Mouse (Mus musculus): Measurements from ENCODE around the gene Klhl5. TPM values are rescaled to one million over a fixed set of nuclear protein-coding genes. Genes with fewer than 3 reads are reported as not detected.
"Not testable (repeated sequence)": the region's sequence is repeated elsewhere in the genome, so short reads cannot be mapped to it uniquely, and the experiment has no call there.

Gene Klhl5
- total RNA-seq, 2 experiments from 2014 or later: 20.1 to 21.1 TPM

DNA sequence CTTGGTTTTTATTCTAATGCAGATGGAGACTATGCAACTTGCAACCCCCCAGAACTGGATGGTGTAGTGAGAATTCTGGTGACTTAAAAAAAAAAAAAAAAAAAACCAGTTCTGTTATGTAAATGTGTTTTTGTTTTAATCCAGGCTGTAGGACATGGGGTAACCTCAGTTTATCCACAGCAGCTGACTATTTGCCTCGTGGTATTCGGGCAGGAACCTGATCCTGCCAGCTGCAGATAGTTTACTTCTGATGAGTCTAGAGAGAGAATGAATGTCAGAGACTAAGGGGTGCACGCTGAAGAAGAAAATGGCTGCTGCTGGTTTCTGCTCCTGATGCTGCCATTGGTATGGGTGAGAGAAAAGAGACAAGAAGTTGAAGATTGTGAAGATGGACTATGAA is 11.3 kb upstream of the Klhl5 start:
- DNase-seq (ENCODE audit: low spot score in 2 of 2): no peak

DNA sequence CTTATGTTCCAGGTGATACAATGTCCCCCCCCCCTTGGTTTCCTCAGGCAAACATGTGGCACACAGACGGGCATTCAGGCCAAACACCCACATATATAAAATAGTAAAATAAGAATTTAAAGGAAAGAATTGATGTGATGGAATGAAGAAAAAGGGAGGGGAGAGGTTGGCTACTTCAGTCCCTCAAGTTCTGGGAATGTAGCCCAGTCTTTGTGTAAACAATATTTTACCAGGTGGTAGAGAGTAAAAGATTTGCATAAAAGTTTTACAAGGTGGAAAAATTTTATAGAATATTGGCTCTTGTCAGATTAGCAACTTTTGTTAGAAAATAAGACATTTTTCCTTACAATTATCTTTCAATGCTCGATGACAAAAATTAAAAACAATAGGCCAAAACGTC is 10.5 kb upstream of the Klhl5 start:
- no peak for DNase-seq (ENCODE audit: low spot score in 2 of 2)

DNA sequence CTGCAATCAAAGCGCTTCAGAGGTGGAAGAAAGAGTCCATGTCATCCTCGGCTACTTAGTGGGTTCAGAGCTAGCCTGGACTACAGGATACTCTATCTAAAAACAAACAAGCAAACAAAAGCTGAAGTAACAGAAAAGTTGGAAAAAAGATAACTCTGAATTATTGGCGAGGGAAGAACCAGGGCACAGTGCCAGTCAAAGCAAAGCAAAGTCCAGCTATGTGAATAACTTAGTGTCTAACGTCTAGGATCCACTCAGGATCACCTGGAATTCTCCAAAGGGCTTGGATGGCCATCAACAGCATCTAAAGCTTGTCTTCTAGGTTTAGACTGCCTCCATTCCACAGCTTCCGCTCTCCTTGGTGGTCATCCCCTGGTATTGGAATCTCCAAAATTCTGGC is 9.9 kb upstream of the Klhl5 start:
- no peak for DNase-seq (ENCODE audit: low spot score in 2 of 2)

DNA sequence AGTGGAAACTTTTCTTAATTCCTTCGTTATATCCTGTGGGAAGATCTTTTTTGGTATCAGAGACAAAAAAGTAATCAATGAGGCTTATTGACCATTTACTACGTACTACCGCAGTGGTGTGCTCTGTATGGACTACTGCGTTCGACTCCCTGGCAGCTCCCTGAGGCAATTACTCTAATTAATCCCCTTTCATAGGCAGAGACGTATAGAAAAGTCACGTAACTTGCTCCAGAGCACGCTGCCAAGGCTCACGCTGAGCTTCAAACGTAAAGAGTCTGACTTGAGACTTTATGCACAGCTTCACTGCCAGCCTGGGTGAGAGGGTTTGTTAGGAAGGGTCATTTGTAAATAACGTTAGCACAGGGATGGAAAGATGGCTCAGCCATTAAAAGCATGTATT is 7.3 kb upstream of the Klhl5 start:
- no peak for DNase-seq (ENCODE audit: low spot score in 2 of 2)

DNA sequence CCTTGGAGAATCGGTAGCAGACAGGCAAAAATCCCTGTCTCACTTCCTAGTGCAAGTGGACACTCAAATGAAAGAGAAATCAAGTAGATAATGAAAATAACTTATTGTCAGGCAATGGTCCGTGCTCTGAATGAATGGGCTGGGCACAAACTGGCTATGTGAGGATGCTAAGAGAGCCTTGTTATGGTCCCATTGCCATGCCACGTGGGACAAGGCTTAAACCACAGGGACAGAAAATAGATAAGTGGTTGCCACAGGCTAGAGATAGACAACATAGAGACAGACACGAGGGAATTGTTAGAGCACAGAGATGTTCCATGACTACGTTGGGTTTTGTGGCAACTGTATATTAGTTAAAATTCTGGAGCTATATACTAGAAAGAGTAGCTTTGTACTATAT is 6.1 kb upstream of the Klhl5 start:
- no peak for DNase-seq (ENCODE audit: low spot score in 2 of 2)

DNA sequence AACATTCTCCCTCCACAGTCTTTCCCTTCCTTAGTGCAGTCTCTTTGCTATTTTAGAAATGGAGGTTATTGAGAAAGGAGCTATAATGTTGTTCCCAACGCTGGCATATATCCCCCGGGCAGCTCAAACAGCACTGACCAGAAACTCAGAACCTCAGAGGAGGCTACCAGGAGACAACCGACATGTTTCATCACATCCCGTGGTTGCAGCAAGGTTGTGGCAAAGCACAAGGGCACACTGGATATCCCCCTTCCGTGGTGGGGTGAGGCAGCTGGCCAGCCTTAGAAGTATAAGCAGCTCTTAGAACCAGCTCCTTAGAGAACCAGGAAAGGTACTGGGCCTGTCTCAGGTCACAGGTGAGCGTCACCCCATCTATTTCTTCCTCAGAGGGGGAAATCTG is 5.7 kb upstream of the Klhl5 start:
- DNase-seq (ENCODE audit: low spot score in 2 of 2): no peak

DNA sequence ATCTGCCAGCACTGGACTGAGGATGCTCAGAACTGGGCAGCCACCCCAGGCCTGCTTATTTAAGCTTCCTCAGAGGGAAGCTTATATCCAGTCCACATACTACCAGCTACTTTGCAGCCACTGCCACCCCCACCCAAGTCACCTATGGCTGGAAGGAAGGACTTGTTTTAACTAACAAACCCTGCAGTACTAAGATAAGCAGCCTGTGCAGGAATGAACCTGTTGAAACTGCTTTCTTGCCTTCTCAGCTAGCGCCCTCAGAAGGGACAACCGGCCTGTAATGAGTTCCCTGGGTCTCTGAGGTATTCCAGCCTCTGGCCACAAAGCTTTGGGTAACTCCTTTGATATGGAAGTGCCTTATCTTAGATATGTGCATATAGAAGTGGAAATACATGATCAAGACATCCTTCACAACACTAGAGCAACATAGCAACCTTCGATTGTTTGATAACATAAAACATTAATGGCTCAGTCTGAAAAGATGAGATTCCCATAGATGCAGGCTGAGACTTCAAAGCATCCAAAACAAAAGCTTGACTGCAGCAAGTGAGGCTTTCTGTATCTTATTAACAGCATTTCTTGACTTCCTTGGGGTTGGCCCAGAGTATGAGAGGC is 5.2 kb upstream of the Klhl5 start:
- no peak for DNase-seq (ENCODE audit: low spot score in 2 of 2)

DNA sequence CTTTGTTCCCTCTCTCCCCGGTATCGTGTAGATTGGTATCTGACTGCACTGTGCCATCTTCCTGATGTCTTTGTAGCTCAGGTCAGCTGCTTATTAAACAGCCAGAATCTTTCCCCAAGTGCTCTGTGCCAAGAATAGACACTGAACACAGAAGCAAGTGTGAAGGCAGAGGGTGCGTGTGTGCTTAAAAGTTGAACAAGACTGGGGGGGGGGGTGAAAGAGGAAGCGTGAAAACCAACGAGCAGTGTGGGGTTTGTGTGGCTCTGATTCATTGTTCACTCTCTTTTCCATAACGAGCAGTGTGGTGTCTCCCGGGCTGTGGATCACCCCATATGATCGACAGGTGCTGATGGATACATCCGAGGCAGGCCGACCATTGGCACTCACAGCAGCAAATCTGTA is 4.7 kb upstream of the Klhl5 start:
- no peak for DNase-seq (ENCODE audit: low spot score in 2 of 2)

DNA sequence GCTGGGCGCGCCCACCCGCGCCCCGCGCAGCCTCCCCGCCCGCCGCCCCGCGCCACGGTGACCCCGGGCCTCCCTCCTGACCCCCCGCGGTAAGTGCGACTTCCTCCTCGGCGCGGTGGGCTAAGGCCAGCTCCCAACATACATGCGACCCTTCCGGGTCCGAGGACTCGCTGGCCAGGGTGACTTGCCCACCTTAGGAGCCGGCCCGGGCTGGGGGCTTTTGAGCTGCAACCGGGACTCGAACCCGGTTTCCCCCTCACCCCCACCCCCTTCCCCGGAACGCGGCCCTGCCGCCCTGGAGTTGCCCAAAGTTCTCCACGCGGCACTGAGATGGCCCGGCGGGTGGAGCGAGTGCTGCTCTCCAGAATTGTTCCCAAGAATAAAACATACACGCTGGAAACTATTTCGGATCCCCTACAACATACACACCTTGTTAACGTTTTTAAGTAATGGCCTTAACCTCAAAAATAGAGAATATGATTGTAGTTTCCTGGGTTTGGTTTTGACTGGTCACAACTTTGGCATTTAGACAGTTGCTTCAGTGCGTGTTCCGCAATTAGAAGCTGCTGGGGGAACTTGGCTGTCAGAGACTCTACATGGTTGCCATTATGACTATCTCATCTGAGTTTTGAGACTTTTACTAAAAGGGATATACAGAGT is 564 bp downstream of the Klhl5 start:
- peak; percentile 23 to 47 for DNase-seq (ENCODE audit: low spot score in 2 of 2)

DNA sequence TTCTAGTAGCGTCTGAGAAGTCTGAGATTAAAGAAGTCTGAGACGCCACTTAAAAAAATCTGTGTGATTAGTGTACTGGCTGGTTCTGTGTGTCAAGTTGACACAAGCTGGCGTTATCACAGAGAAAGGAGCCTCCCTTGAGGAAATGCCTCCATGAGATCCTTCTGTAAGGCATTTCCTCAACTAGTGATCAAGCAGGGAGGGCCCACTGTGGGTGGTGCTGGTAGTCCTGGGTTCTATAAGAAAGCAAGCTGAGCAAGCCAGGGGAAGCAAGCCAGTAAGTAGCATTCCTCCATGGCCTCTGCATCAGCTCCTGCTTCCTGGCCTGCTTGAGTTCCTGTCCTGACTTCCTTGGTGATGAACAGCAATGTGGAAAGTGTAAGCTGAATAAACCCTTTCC is 4.9 kb downstream of the Klhl5 start:
- DNase-seq (ENCODE audit: low spot score in 2 of 2): not testable (repeated sequence)

DNA sequence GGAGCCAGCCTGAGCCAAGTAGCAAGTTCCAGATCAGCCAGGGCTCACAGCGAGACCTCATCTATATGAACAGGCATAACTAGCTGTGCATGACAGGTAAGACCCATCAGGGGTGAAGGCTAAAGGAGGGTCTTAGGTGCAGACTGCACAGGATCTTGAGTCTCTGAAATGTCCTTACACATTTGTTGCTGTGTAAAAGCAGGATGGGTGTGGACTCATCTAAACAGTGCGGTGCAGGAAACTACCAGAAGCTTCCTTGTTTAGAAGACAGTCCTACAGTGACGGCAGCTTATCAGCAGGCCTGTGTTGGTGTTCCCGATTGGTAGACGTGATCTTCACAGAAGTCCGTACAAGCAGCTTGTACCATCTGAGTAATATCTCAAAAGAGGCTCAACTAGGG is 6.0 kb downstream of the Klhl5 start:
- no peak for DNase-seq (ENCODE audit: low spot score in 2 of 2)

DNA sequence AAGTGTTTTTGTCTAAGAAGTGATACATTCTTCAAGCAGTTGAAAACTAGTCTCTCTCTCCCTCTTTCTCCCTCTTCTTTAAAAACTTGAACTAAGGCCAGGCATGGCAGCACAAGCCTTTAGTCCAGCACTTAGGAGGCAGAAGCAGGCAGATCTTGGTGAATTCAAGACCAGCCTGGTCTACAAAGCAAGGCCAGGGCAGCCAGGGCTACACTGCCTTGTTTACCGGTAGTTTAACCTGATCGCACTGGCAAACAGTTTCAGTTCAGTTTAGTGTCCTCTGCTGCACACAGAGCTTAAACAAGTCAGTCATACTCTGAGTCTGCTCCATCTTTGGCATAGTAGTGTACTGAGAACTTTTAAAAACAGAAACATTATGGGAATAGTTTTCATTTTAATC is 9.4 kb downstream of the Klhl5 start:
- no peak for DNase-seq (ENCODE audit: low spot score in 2 of 2)

DNA sequence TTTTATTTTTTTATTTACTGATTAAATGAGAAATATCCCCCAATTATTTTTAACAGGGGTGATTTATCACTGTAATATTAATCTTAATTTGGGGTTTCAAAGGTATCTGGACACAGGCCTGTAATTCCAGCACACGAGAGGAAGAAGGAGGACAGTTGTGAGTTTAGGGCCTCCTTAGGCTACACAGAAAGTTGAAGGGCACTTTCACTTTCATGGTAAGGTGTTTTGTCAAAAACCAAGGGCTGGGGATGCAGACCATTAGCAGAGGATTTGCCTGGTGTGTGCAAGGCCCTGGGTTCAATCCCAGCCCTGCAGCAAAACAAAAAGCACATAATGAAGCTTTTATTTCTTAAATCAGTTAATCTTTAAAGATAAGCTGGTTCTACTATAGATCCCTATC is 12.2 kb downstream of the Klhl5 start:
- DNase-seq (ENCODE audit: low spot score in 2 of 2): no peak

DNA sequence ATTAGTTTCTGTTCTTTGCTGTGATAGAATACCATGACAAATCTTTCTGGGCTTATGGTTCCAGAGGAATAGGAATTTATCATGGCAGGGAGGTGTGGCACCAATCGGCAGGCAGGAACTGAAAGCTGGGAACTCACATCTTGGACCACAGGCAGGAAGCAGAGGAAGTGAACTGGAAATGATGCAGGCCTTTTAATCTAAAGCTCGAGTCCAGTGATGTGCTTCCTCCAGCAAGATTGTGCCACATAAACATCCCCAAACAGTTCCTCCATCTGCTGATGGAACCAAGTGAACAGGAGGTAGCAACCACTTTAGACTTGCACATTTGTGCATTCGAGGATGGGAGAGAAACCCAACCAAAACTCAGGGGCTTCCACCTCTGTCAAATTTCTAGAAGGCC is 12.6 kb downstream of the Klhl5 start:
- no peak for DNase-seq (ENCODE audit: low spot score in 2 of 2)

DNA sequence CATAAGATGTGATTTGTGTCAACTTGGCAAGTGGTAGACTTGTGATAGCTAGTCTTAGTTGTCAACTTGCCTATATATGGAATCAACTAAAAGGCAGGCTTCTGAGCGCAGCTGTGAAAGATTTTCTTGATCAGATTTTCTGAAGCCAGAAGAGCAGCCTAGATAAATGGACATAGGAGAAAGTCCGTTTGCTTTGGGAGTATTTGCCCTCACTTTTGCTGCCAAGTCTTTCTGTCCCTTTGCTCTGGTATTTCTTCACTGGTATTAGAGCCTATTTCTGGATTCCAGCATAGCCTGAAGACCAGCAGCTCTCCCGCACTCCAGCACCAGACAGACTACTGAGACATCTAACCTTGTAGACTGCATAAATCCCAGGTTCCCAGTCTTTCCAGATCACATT is 15.3 kb downstream of the Klhl5 start:
- no peak for DNase-seq (ENCODE audit: low spot score in 2 of 2)

DNA sequence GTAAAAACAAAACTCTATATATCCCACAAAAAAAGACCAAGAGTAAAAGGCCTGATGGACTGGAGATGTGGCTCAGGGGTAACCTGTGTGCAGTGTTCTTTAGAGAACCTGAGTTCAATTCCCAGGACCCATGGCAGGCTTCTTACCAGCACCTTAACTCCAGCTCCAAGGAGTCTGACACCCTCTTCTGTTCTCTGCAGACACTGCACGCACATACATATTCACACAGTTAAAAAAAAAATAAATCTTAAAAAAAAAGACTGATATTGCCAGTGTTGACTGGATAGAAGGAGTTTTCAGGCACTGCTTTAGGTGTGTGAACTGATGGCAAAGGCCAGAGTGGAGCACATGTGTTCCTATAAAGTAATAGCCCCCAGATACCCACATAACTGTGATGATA is 18.8 kb downstream of the Klhl5 start:
- no peak for DNase-seq (ENCODE audit: low spot score in 2 of 2)

DNA sequence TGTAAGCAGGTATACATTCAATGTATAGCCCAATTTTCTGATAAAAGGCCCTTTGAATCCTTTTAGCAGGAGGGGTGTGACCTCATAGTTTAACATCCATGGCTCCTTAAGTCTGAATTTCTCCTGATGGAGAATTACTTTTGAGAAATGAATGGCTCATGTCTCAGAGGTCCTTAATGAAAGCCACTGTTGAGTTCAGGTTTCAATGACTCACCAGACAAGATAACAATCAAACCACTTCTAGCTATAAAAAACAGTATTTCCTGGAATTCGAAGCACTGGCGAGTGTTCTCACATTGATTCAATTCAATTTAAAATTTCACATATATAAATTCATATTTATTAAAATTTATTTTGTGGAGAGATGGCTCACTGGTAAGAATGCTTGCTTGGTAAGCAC is 21.1 kb downstream of the Klhl5 start:
- no peak for DNase-seq (ENCODE audit: low spot score in 2 of 2)

DNA sequence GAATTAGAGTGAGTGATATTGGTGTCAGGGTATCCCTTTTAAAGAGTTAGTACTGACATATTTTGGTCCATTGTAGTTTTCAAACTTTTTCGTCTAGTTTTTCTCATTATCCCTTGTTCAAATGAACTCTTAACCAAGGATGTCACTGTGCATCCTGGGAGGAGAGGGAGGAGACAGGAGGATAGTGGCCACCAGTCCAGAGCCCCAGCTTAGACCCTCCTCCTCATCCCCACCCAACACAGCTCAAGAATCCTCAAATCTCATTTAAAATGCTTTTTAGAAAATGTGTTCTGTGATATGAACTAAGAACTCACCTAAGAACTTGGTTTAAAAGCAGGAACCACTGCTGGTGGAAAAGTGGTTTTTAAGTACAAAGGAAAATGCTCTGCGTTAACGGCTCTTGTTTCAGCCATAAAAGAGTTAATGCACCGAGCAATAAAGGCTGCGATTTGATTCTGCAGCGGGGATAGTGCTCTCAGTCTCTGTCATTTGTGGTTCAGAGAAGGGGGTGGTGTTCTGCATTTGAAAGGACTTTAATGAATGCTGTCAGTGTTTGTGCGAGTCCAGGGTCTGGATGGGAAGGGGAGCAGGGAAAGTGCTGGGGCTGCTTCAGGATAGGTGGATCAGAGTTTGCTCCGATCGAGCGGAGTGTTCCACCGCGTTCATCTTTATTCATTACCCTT is 23.3 kb downstream of the Klhl5 start:
- DNase-seq (ENCODE audit: low spot score in 2 of 2): no peak

DNA sequence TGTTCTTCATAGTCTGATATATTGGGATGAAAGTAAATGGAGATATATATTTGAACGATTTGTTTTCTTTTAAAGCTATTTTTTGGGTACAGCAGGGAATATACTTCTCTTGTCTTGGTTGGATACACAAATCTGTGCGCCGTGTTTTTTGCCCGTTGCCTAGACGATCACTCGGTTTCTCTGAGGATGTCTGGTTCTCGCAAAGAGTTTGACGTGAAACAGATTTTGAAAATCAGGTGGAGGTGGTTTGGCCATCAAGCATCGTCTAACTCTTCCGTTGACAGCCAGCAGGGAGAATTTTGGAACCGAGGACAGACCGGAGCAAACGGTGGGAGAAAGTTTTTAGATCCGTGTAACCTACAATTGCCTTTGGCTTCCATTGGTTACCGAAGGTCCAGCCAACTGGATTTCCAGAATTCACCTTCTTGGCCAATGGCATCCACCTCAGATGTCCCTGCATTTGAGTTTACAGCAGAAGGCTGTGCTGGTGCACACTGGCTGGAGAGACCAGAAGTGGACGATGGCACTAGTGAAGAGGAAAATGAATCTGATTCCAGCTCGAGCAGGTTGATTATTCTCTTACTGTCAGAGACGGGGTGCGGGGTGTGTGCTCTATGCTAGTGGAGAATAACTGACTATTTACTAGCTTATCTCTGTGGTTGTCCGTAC is 24.0 kb downstream of the Klhl5 start:
- no peak for DNase-seq (ENCODE audit: low spot score in 2 of 2)

DNA sequence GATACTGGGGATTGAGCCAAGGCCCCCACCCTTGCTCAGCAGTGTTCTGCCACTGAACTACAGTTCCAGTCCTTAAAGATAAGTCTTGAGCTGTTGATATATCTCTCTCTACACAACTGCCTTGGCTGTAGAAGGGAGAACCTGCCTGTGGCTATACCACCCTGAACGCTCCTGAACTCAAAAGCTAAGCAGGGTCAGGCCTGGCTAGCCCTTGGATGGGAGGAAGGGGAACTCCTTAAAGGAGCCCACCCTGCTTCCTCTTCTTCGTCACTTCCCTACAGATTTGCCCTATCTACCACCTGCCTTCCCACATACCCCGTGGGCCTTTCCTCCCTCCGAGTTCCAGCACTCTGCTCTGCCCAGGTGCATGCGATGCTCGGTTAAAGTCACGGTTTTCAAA is 28.8 kb downstream of the Klhl5 start:
- no peak for DNase-seq (ENCODE audit: low spot score in 2 of 2)

DNA sequence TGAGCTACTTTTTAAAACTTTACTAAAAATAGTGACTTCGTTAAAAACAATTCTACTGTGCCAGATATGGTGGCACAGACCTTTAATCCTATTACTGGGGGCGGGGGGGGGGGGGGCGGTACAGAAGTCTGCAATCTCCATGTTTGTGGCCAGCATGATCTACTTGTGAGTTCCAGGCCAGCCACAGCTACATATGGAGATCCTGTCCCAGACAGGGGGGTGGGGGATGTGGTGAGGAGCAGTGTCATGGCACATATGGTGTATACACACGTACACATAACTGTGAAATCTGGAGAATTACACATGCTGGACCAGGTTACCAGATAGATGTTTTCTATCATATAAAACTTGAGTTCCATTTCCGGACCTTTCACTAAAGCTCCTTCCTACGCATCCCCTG is 29.7 kb downstream of the Klhl5 start:
- DNase-seq (ENCODE audit: low spot score in 2 of 2): no peak

DNA sequence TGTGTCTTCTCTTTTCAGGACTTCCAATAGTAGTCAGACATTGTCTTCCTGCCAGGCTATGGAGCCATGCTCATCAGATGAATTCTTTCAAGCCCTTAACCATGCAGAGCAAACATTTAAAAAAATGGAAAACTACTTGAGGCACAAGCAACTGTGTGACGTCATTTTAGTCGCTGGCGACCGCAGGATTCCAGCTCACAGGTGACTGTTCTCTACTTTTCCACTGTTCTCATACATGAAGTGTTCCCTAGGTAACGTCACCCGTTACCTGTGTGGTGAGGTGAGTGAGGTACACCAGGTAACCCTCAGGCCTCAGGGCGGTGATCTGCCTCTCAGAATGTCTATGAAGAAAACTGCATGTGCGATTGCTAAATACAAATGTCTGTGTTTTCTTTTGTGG is 33.9 kb downstream of the Klhl5 start:
- DNase-seq (ENCODE audit: low spot score in 2 of 2): no peak
